Mouse (Mus musculus) heart, postnatal 36 days (tissue): Measurements from ENCODE around the gene Vwf. TPM values are rescaled to one million over a fixed set of nuclear protein-coding genes. Genes with fewer than 3 reads are reported as not detected.
A peak's percentile ranks its signal among the peaks of the same experiment; 100 is the strongest.

Experiments
- DNase-seq, 2 experiments: peaks; one replicate each; pipeline ENCODE4 v3.0.0; 2021 to 2022
- intact Hi-C: fragments of 180-260 bp; cut with DNase I; formaldehyde crosslinking; loops from one replicate; pipeline ENCODE4 v1.15.1; 2025
- total RNA-seq, 2 experiments: library from RNA; stranded (reverse); gene quantifications; 2 replicates each; pipeline ENCODE4 v1.2.3; 2021

Vwf gene
- total RNA-seq, 2 experiments from 2014 or later, result 107 to 114 TPM

DNA sequence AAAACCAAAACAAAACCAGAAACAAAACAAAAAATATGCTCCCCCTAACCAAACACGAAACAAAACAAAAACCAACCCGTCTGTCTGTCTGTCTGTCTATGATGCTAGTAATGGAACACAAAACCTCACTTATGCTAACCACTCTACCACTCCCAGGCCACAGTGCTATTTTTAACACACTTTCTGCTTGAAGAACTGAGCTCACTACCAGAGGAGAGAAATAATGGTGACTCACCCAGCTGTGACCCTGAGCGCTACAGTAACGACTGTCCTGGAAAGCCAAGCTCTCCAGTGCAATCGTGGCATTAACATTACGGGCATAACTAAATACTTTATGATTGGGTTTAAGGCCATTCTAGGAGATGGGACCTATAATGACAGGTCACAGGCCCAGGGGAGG, 5.7 kb upstream of the Vwf start:
- intact Hi-C loops, result no loop called here

DNA sequence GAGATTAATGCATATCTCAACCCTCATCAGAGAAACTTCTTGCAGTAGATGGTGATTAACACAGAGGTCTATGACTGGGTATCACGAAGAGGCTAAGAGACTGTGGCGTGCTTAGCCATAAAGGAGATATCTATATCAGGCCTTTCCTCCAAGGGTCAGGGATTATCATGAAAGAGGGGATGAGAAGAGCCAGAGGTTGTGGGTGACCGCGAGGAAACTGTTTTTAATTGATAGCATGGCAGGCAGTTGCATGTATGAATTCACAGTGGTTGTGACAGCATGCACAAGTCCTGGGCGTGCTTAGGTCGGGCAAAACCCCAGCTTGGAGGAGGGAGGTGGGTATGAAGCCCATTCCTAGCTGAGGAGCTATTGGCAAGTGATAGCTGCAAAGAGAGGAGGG, 5.3 kb upstream of the Vwf start:
- intact Hi-C loops, result no loop called here
- DNase-seq, result no peak

More for the DNA sequence above, 5.7 kb upstream of the Vwf start:
- DNase-seq, result no peak

DNA sequence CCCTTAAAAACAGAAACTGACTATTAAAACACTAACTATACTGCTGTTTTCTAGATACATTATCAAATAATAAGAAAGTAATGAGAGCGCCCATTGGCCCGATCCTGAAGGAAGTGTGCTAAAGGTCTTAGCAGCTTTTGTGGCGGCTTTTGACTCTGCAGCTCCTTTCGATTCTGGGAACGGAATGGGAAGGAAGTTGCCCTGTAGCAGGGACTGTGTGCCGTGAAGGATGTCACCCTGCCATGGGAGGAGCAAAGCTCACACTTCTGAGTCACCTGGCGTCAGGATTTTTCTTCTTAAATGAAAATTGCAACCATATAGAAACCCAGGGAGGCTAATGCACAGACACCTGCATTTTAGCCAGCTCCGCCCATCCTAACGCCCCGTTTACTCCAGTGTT, 1.8 kb downstream of the Vwf start:
- DNase-seq, result no peak
- intact Hi-C loops, result no loop called here

DNA sequence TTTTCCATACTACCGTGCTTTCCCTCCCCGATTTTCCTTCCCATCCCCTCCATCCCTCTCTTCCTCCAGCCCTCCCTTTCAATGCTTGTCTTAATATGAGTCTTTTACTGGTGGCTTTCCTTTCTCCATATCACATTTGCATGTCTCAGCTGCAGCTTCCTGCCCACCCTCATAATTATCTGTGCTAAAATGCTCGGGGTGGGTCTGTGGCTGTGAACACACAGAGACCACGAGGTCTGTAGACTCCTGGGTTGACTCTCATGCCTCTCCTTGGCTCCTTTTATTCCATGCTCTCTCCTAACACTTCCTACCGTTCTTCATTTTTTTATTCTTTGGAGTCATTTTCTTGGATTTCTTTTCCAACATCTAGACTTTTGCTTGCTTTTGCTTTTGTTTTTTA, 3.6 kb downstream of the Vwf start:
- no peak for DNase-seq
- intact Hi-C loops, result no loop called here

DNA sequence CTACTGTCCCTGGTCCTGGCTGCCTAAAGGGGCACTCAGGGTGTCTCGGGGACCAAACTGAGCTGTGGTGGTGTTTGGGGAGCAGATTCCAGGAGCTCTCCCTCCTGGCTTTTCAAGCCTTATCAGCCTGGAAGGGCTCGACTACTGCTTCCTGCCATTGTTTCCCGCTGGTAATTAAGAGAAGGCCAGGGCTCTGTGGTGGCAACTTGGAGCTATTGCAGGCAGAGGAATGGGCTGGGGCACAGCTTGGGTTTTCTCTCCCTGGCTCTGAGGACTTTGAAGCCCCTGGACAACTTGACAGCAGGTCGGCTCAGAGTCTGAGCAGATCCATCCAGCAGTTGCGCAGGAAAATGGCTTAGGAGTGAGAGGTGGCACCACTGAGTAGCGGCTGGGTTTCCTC, 6.2 kb downstream of the Vwf start:
- peak in 1 of 2 experiments; percentile 27 for DNase-seq
- intact Hi-C loops, result no loop called here

DNA sequence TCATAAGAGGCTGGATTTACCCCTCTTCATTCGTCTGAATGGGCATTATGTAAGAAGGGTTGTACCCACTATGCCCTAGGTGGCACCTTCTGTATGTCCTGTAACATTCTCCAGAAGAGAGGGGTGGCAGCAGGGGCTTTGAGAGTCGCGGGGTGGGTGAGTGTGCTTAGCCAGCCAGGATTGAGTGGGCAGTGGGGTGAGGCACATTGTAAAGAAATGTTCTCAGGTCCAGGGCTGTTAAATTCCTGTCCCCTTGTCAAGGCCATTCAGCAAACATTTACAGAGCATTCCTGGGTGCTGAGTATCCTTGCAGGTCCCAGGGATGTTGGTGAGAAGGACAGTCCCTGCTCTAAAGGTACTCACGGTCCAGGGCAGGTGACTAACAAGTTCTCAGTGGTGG, 7.0 kb downstream of the Vwf start:
- intact Hi-C loops, result no loop called here
- no peak for DNase-seq

DNA sequence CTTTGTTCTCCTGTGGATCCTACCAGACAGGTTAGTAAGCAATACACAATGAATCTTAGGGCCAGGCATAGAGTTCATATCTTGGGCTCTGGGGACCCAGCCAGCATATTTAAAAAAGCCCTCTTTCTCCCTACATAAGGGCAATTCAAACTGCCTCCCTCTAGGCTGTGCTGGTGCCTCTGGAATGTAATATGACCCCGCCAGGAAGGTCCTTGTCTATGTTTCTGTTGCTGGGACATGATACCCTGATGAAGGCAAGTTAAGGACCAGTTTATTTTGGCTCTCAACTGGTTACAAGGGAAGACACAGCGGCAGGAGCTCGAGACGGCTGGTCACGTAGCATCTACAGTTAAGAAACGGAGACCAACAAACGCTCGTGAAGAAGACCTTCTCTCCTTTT, 12.3 kb downstream of the Vwf start:
- no peak for DNase-seq
- intact Hi-C loops, result no loop called here

DNA sequence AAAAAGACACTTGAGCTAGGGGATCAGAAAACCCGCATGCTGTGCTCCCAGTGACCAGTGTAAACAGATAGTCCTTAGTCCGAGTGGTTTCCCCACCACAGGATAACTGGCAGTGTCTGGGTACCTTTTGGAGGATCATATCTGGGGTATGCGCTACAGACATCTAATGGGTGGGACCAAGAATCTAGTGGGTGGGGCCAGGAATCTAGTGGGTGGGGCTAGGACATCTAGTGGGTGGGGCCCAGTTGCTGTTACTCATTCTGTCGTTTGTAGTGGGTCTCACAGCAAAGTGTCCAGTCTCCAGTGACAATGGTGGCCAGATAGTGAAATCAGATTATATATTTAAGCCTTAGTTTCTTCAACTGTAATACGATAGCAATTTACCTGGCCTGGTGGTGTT, 14.5 kb downstream of the Vwf start:
- DNase-seq, result no peak
- intact Hi-C loops, result no loop called here

DNA sequence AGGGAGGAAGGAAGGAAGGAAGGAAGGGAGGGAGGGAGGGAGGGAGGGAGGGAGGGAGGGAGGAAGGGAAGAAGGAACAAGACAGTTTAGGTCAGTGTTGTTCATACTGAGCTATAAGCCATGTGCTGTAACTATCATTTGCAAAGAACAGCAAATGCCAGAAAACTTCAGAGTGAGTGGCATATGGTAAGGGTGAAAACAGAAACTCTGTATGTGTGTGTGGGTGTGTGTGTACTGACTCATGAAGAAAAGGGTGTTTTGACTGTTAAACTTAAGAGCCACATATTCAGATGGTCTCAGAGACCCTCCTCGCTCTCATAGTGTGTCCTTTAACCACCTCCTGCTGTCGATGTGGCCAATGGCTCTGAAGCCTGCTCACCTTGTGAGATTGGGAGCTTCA, 14.9 kb downstream of the Vwf start:
- intact Hi-C loops, result no loop called here
- DNase-seq, result no peak

DNA sequence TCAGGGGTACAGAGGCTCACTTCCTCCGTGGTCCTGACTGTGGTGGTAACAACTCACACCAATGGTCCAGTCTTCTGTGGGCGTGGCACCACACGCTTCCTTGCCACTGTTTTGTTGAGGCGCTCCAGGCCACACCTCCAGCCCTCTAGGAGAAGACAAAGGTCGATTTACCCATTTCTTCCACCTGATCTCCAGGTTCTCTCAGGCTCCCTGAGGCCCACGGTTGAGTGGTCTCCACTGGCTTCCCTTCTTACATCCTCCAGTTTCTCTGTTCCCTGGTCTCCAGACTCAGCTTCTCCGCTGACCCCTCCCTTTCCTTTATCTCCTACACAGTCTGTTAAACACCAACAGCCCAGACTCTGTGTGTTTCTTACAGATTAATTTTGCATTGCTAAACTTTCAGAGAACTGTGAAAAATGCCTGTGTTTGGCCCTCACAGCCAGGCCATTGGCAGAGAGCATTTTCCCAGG, 18.3 kb downstream of the Vwf start:
- intact Hi-C loops, result no loop called here
- DNase-seq, result no peak

DNA sequence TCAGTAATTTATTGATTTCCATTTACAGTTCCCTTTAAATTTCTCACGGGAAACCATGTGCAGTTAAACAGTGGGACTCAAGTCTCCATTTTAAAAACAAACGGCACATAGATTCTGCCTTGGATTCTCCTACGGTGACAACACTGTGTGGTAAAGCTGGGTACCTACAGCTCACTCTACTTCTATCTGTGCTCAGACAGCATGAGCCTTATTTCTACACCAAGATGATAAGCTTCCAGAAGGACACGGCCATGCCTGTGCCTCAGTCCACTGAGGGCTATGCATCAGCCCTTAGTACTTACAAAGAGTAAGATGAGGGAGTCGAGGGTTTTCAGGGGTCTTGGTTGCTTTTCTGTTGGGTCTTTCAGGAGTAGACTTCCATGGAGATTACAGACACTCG, 18.8 kb downstream of the Vwf start:
- no peak for DNase-seq
- intact Hi-C loops, result no loop called here

DNA sequence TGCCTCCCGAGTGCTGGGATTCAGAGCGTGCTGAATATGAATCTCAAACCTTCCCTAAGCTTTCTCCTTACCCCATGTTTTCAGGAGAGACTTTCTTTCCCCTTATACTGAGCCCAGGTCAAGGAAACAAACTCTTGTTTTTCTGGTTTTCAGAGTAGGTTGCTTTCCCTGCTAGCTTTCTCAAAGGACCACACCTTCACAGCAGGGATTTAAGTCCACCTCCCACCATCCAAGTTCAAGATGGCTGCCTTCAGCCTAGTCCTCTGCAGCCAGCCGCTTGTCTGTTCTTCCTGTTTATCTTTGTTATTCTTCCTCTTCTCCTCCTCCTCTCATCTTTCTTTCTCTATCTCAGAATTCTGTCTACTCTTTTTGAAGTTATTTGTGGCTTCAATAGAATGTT, 20.1 kb downstream of the Vwf start:
- no peak for DNase-seq
- intact Hi-C loops, result no loop called here

DNA sequence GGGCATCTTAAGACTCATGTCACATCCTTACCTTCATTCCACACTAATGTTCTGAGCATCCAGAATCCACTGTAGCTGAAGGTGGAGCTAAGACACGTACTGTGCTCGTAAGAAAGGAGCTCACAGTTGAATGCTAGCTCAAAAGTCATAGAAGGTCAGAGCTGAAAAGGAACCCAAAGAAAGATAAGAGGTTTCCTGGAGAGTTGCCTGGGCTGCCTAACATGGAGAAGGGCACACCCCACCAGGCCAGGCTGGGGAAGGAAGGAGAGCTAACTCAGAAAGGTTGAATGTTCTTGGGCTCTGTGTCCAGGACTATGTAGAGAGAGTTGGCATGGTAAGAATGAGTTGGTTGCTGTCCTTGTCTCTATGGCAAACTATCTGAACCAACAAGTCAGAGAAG, 21.8 kb downstream of the Vwf start:
- no peak for DNase-seq

DNA sequence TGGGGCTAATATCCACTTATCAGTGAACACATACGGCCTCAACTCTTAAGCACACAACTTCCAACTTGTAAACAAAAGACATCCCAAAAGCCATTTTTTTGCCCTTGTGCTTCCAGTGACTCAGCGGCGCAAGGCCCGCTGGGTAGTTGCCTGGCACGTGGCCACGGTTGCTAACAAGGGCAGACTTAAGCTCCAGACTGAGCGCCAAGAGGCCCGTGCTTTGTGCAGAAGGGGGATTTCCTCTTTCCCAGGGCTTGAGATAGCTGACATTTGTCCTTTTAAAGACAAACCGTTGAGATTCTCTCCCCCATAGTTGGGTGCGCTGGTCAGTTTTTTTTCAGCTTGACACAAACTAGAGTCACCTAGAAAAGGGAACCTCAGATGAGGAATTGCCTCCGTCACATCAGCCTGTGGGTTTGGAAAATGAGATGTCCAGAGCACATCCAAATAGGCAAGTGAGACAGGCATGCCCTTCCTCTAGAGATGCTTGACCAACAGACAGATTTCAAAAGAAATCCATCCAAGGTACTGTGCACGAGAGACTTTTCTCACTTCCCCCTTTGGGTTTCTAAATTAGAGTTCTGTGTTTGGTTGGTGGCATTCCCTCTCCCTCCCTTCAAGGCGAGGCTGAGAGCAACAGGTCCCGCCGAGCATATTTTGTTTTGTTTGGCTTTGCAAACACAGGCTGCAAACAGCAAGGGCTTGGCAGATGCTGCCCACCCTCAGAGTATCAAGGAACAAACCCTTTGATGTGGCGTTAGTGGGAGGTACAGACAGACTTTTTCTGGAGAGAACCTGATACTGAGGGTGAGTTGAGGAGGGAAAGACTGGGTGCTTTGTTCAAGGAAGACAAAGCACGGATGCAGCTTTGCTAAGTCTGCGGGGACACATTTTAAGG, 26.0 kb downstream of the Vwf start:
- intact Hi-C loops, result no loop called here
- DNase-seq, result peak; percentile 81 to 89

More for the DNA sequence above, 21.8 kb downstream of the Vwf start:
- intact Hi-C loops, result no loop called here

DNA sequence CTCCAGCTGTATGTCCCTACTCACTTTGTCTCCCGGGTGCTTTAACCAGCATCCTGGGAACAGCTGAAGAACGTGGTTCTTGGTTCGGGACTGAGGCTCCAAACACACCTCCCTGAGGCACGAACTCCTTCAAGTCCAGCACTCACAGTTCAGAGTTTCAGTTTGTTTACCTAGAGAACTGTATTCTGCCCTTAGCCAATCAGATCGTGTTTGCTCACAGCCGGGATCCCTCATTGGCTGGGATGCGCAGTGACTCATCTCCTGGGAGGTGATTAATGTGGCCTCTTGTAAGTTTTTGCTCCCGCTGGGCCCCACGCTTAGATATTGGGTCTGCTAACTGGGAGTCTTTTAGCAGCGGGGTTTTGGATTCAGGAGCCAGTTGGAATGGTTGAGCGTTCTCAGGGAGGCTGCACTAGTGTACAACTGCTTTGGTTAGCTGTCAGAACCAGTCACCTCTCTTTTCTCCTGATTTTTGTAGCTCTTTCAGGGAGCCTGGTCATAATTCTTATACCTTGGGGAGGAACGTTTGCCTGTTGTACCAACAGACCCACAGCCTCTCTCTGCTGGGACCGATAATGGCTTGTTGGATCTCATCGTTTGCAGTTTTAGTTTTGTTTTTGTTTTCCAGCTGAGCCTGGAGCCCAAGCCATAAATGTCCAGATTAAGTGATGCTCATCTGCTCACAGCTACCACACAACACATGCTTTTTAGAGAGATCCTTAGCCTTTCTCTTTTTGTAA, 26.8 kb downstream of the Vwf start:
- DNase-seq, result peak; percentile 75 to 76
- intact Hi-C loops, result no loop called here

DNA sequence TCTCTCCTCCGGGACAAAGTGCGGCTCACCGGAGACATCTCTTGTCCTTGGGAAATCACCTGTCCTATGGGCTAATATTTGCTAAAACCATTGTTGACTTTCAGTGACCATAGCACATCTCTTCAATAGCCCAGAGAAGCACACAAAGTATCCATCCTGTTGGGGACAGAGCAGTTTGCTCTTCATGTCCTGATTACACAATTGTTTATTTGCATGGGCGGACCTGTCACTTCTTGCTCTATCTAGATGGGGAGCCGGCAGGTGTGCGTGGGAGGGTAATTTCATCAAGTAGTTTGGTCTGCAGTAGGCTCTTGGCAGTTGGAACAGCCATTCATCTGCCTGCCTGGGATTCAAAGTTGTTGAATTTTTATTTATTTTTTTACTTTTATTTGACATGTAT, 28.5 kb downstream of the Vwf start:
- no peak for DNase-seq
- intact Hi-C loops, result no loop called here

DNA sequence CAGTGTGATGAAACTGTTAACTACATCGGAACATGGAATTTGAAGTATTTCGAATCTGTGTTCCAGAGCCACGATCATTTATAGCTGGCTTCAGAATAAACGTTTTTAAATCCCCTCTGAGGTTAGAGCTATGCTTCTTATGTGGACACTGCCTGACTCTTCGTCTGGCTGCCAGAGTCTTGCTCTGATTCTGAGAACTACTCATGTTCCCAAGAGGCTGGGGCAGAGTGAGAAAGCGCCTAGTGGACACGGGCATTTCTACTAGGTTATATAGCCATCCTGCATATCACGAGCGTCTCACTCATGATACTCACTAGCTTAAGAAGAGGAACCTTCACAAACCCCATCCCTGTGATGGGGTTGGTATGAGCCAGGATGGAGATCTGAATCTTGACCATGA, 30.7 kb downstream of the Vwf start:
- intact Hi-C loops, result loop anchor here (2.0 kb wide), 1 partner anchor 24 kb away; no protein-coding TSS in a partner anchor
- no peak for DNase-seq

DNA sequence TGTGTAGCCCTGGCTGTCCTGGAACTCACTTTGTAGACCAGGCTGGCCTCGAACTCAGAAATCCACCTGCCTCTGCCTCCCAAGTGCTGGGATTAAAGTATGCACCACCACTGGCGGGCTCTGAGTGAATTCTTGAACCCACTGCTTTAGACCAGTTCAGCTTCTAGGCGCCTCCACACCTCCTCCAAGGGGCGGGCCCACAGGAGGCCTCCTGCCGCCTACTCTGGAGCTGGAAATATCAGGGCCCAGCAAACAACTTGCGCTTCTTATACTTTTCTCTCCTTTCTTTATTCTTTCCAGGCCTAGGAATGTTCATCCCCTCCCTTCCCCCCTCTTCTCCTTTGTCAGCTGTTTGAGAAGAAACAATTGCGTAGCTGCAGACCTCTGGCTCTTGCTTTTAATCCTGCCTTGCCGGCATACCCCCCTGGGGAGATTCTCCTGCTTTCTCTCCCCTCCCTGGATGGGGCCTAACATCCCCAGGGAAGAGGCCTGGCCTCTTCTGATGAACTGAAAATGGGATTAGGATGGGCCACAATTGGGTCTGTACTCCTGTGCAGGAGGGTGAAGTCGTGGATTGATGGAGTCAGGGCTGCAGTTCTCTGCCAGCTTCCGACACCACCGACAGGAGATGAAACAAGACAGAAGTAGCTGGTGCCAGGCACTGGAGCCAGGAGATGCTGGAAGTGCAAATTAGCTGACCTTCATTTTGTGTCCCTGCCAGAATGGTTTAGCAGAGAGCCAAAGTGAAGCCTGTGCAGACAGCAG, 31.5 kb downstream of the Vwf start:
- DNase-seq, result peak; percentile 37 to 38
- intact Hi-C loops, result loop anchor here (2.0 kb wide), 1 partner anchor 23 kb away; no protein-coding TSS in a partner anchor

DNA sequence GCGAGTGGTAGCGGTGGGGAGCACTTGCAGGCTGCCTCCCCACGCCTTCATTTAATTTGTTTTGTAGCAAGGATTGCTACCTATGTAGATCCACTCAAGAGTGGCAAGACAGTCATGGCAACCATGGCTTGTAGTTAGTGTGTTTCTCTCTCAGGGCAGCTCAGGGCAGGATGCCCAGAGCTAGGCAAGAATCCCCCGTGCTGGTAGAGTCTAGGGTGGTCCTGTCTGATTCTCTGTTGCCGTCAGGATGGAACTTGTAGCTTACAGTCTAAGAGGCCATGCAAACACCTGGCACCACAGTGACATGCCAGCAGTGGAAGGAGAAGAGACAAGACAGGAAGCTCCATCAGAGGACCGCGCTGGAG, 32.1 kb downstream of the Vwf start:
- no peak for DNase-seq

DNA sequence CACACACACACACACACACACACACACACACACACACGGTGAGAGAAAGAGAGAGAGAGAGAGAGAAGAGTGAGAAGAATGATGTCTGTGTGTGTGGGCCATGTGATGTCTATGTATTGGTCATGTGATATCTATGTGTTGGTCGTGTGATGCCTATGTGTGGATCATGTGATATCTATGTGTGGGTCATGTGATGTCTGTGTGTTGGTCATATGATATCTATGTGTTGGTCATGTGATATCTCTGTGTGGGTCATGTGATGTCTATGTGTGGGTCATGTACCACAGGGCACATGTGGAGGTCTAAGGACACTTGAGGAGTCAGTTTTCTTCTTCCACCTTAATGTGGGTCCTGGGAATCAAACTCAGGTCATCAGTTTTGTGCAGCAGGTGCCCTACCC, 33.3 kb downstream of the Vwf start:
- no peak for DNase-seq
- intact Hi-C loops, result no loop called here

More for the DNA sequence above, 32.1 kb downstream of the Vwf start:
- intact Hi-C loops, result no loop called here

DNA sequence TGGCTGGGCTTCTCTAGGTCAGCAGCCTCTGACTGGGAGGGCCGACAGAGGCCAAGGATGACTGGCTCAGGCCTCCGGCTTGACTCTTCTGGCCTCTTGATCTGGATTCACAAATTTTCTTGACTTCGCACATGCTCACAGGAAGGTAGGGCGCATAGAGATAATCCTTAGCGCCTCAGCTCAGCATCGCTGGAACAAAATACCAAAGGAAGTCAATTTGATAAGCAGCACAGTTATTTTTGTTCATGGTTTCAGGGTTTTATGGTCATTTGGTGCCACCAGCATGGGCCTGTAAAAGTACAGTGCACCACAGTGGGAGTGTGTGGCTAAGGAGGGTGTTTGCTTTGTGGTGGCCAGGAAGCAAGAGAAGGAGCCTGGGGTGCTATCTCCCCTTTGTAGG, 37.1 kb downstream of the Vwf start:
- intact Hi-C loops, result no loop called here
- no peak for DNase-seq
